Mouse (Mus musculus) neural tube, embryonic 12.5 days (tissue): ENCODE results near the gene Mgp. TPM values are rescaled to one million over a fixed set of nuclear protein-coding genes. Genes with fewer than 3 reads are reported as not detected.

Experiments
- ATAC-seq: fragments of 200-750 bp; cut with Nextera tagmentation; 2 replicates; pipeline ENCODE4 v1.8.0; 2017; ENCODE audit warnings: low read depth, mild to moderate bottlenecking, moderate TSS enrichment, moderate library complexity; ENCODE audit not compliant: low FRiP score
- H3K27ac ChIP-seq: fragments of 300-500 bp; sonication (generic); 2 replicates; pipeline ENCODE4 v1.5.1; 2016
- H3K27me3 ChIP-seq: fragments of 300-500 bp; sonication (generic); replicated peaks from 2 replicates; pipeline ENCODE4 v1.6.1; 2016; ENCODE audit warnings: mild to moderate bottlenecking
- H3K36me3 ChIP-seq: fragments of 300-500 bp; sonication (generic); 2 replicates; pipeline ENCODE4 v1.6.1; 2016; ENCODE audit warnings: mild to moderate bottlenecking
- H3K4me1 ChIP-seq: fragments of 300-500 bp; sonication (generic); 2 replicates; pipeline ENCODE4 v1.6.1; 2016
- H3K4me2 ChIP-seq: fragments of 300-500 bp; sonication (generic); replicated peaks from 2 replicates; pipeline ENCODE4 v1.6.1; 2016; ENCODE audit warnings: mild to moderate bottlenecking
- H3K4me3 ChIP-seq: fragments of 300-500 bp; sonication (generic); 2 replicates; pipeline ENCODE4 v1.5.1; 2016
- H3K9ac ChIP-seq: fragments of 300-500 bp; sonication (generic); 2 replicates; pipeline ENCODE4 v1.6.1; 2016; ENCODE audit warnings: mild to moderate bottlenecking
- H3K9me3 ChIP-seq: fragments of 300-500 bp; sonication (generic); 2 replicates; pipeline ENCODE4 v1.6.1; 2016; ENCODE audit warnings: mild to moderate bottlenecking
- WGBS: fragments of 180-500 bp; shearing (Covaris S2); methylation state at CpG from one replicate; pipeline ENCODE4 v1.1.7; 2016; 5-methylcytosine and 5-hydroxymethylcytosine counted together
- polyA plus RNA-seq: library from polyadenylated mRNA; unstranded; fragments of >200 nt; fragmentation: Nextera tagmentation; extraction: Ambion mirVana; gene quantifications from 2 replicates; pipeline ENCODE4 v1.2.1, GENCODE M21; 2016

The Mgp gene
- polyA plus RNA-seq, 1 experiment from 2014 or later = 8.8 TPM

- Histone ChIP-seq H3K4me2 (no peak overlapping the region), H3K4me3 (no peak overlapping the region), H3K9me3 (no peaks in the 10 kb centered on the region), H3K4me1 (no peaks in the 10 kb centered on the region), H3K27ac (no peak overlapping the region), H3K36me3 (no peaks in the 10 kb centered on the region), H3K9ac (no peak overlapping the region), H3K27me3 (no peaks in the 10 kb centered on the region)
- 92% methylated on average over 3 of the region's 3 CpGs for WGBS
- no peak for ATAC-seq
Measured at GRCm38 (mm10) chr6:136847267-136847666, 28.4 kb downstream of the Mgp start.

DNA sequence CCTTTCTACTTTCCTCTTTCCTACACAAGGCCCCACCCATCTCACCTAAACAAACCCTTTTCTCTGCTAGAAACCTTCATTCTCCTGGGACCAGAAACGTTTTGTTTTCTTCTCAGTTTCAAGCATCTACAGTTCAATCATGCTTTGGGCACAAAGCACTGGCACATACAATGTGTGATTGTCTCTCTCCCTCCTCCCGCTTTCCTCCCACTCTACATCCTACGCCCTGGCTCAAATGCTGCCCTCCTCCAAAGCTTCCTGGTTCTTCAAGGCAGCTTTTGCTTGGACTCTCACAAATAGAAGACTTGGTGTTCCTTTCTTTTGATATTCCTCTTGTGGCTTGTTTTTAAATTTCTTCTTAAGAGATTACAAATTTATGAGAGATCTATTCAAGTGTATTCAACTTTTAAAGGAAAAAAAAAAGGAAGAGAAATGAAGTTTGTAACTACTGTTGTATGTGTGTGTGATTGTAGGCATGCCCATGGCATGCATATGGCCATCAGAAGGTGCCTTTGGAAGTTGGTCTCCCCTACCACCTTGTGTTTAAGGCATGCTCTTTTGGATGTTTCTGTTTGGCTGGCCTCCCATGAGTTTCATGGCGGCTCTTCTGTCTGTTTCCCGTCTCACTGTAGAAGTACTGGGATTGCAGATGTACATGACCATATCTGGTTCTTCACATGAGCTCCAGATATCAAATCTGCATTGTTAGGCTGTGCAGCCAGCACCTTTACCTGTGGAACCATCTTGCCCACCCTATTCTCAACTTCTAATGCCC lies 29.7 kb downstream of the Mgp start:
- 75% methylated on average over 5 of the region's 5 CpGs for WGBS
- no peaks in the 10 kb centered on the region for H3K27me3 ChIP-seq
- H3K9ac ChIP-seq = no peak overlapping the region
- no peak overlapping the region for H3K4me3 ChIP-seq
- no peaks in the 10 kb centered on the region for H3K36me3 ChIP-seq
- H3K4me2 ChIP-seq = no peak overlapping the region
- H3K9me3 ChIP-seq = no peaks in the 10 kb centered on the region
- ATAC-seq = no peak
- no peak overlapping the region for H3K27ac ChIP-seq
- no peaks in the 10 kb centered on the region for H3K4me1 ChIP-seq

DNA sequence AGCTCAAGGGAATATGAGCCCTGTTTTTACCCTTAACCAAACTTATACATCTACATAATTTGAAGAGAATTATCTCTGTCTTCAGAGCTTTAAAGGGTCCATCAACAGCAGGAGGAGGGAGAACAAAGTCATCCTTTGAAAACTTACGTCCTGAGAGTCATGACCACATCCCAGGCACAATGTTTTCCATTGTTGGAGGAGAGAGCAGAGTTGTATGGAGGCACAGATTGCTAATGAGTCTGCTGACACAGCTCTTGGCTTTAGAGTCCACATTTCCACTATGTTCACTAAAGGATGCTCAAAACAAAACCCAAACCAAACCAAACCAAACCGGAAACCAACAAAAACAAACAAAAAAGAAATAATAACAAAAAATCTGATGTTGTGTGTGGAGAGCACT lies 30.7 kb downstream of the Mgp start:
- 50% methylated on average over 2 of the region's 2 CpGs for WGBS
- Histone ChIP-seq H3K27me3 (no peaks in the 10 kb centered on the region), H3K27ac (no peak overlapping the region), H3K9me3 (no peaks in the 10 kb centered on the region), H3K4me3 (no peak overlapping the region), H3K9ac (no peak overlapping the region), H3K36me3 (no peaks in the 10 kb centered on the region), H3K4me2 (no peak overlapping the region), H3K4me1 (no peaks in the 10 kb centered on the region)
- no peak for ATAC-seq

GRCm38 (mm10) chr6:136837323-136837722 lies 38.3 kb downstream of the Mgp start:
- no peaks in the 10 kb centered on the region for H3K27me3 ChIP-seq
- 84% methylated on average over 3 of the region's 3 CpGs for WGBS
- H3K4me1 ChIP-seq = no peaks in the 10 kb centered on the region
- H3K27ac ChIP-seq = no peak overlapping the region
- H3K36me3 ChIP-seq = no peaks in the 10 kb centered on the region
- H3K4me3 ChIP-seq = no peak overlapping the region
- no peaks in the 10 kb centered on the region for H3K9me3 ChIP-seq
- H3K9ac ChIP-seq = no peak overlapping the region
- ATAC-seq = no peak
- no peak overlapping the region for H3K4me2 ChIP-seq

GRCm38 (mm10) chr6:136835352-136835751 lies 40.3 kb downstream of the Mgp start, which contains the start of gene Smco3:
Gene Smco3 (minus strand): TSS chr6:136835452.
- Histone ChIP-seq H3K4me1 (no peaks in the 10 kb centered on the region), H3K36me3 (no peaks in the 10 kb centered on the region), H3K9me3 (no peaks in the 10 kb centered on the region), H3K4me3 (no peak within 1 kb of the TSS), H3K9ac (no peak within 1 kb of the TSS), H3K27ac (no peak within 1 kb of the TSS), H3K27me3 (no peaks in the 10 kb centered on the region), H3K4me2 (no peak within 1 kb of the TSS)
- WGBS = 60% methylated on average over 4 of the region's 4 CpGs
- ATAC-seq = no peak

- H3K27me3 ChIP-seq = no peaks in the 10 kb centered on the region
- no peaks in the 10 kb centered on the region for H3K36me3 ChIP-seq
- H3K9me3 ChIP-seq = no peaks in the 10 kb centered on the region
- no peak for ATAC-seq
- peaks cover 5% of the 10 kb centered on the region; the same call in 1 of the 2 replicates for H3K4me1 ChIP-seq
- no peak overlapping the region for H3K4me3 ChIP-seq
- no peak overlapping the region for H3K9ac ChIP-seq
- WGBS = 81% methylated on average over 5 of the region's 5 CpGs
- no peak overlapping the region for H3K27ac ChIP-seq
- H3K4me2 ChIP-seq = no peak overlapping the region
Measured at GRCm38 (mm10) chr6:136831712-136832111, 43.9 kb downstream of the Mgp start.

DNA sequence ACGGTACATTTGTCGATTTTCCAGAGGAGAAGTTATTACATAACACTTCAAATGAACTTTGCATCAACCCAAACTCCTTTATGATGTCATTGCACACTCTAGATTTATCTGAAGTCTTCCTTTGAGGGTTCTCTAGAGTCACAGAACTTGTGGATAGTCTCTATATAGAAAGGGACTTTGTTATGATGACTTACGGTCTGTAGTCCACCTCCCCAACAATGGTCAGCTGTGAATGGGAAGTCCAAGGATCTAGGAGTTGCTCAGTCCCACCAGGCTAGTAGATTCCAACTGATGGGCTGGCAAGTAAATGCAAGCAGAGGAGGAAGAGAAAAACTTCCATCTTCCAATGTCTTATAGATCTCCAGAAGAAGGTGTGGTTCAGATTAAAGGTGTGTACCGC lies 46.9 kb downstream of the Mgp start:
- no peak; the same call in 1 of the 2 replicates for ATAC-seq
- Histone ChIP-seq H3K4me2 (peak overlapping the region; percentile 60), H3K4me1 (peaks cover 5% of the 10 kb centered on the region; the same call in 1 of the 2 replicates), H3K36me3 (peaks cover 18% of the 10 kb centered on the region), H3K9ac (peak overlapping the region; percentile 60), H3K9me3 (no peaks in the 10 kb centered on the region), H3K27me3 (no peaks in the 10 kb centered on the region), H3K4me3 (peak overlapping the region; percentile 44), H3K27ac (no peak overlapping the region)
- WGBS = 35% methylated on average over 4 of the region's 4 CpGs

DNA sequence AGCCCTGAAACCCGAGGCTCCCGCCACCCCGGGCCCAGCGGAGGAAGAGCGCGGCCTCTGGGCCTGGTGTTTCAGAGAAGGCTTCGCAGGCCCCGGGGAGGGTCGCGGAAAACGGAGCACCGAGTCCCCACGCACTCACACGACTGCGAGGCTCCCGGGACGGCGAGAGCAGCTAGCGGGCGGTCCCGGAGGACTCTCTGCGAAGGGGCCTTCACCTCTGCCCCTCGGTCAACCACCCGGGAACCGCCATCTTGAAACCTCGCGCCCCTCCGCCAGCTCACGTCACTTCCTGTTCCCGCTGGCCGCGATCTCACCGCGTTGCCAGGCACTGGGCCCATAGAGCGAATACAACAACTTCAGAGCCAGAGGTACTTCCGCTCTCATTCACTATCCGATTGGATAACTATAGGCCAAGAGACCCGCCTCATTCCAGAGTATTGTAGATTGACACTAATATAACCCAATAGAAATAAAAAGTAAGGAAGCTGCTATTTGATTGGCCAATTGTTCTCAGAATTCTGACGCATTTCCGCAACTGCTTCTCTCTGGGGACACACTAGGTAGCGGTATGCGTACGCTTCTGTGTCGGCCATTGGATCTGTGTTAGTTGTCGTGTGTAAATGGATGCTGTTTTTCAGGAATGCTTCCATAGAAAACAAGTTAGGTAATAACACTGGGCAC lies 47.6 kb downstream of the Mgp start, which contains the start of gene Wbp11:
Gene Wbp11 (minus strand): TSS at position 353 of the 681 bp plus-strand sequence.
- Histone ChIP-seq H3K4me1 (peaks cover 5% of the 10 kb centered on the region; the same call in 1 of the 2 replicates), H3K36me3 (peaks cover 20% of the 10 kb centered on the region)
- under 1% methylated on average over 45 of the region's 45 CpGs for WGBS

GRCm38 (mm10) chr6:136827516-136827880 lies 48.1 kb downstream of the Mgp start, which contains the start of gene BC049715:
Gene BC049715 (plus strand): TSS chr6:136827626.
- peak within 1 kb of the TSS; percentile 75 for H3K4me2 ChIP-seq
- ATAC-seq = no peak
- H3K4me1 ChIP-seq = peaks cover 5% of the 10 kb centered on the region; the same call in 1 of the 2 replicates
- H3K27me3 ChIP-seq = no peaks in the 10 kb centered on the region
- WGBS = under 1% methylated on average over 34 of the region's 34 CpGs
- H3K9me3 ChIP-seq = no peaks in the 10 kb centered on the region
- 0 out of 2 replicates have a peak within 1 kb of the TSS, but pooled peaks have one; percentile 42 for H3K27ac ChIP-seq
- peak within 1 kb of the TSS; percentile 99 for H3K4me3 ChIP-seq
- H3K9ac ChIP-seq = peak within 1 kb of the TSS; percentile 97
- peaks cover 25% of the 10 kb centered on the region for H3K36me3 ChIP-seq

More for the DNA sequence above, 47.6 kb downstream of the Mgp start, which contains the start of gene Wbp11:
- Histone ChIP-seq H3K9me3 (no peaks in the 10 kb centered on the region), H3K27me3 (no peaks in the 10 kb centered on the region), H3K4me2 (peak within 1 kb of the TSS; percentile 75), H3K9ac (peak within 1 kb of the TSS; percentile 97), H3K27ac (0 out of 2 replicates have a peak within 1 kb of the TSS, but pooled peaks have one; percentile 42), H3K4me3 (peak within 1 kb of the TSS; percentile 99)
- ATAC-seq = peak; percentile 100

GRCm38 (mm10) chr6:136827116-136827515 lies 48.5 kb downstream of the Mgp start:
- peak overlapping the region; percentile 99 for H3K4me3 ChIP-seq
- 26% methylated on average over 7 of the region's 7 CpGs for WGBS
- H3K36me3 ChIP-seq = peaks cover 29% of the 10 kb centered on the region
- peak overlapping the region; percentile 97 for H3K9ac ChIP-seq
- no peak for ATAC-seq
- peaks cover 5% of the 10 kb centered on the region; the same call in 1 of the 2 replicates for H3K4me1 ChIP-seq
- H3K27me3 ChIP-seq = no peaks in the 10 kb centered on the region
- H3K4me2 ChIP-seq = peak overlapping the region; percentile 75
- no peaks in the 10 kb centered on the region for H3K9me3 ChIP-seq
- no peak overlapping the region for H3K27ac ChIP-seq

- H3K36me3 ChIP-seq = peaks cover 50% of the 10 kb centered on the region
- no peaks in the 10 kb centered on the region for H3K27me3 ChIP-seq
- H3K9me3 ChIP-seq = no peaks in the 10 kb centered on the region
- H3K4me3 ChIP-seq = no peak overlapping the region
- no peak overlapping the region for H3K4me2 ChIP-seq
- no peak for ATAC-seq
- H3K4me1 ChIP-seq = peaks cover 5% of the 10 kb centered on the region; the same call in 1 of the 2 replicates
- H3K9ac ChIP-seq = no peak overlapping the region
- WGBS = 94% methylated on average over 8 of the region's 8 CpGs
- H3K27ac ChIP-seq = no peak overlapping the region
Measured at GRCm38 (mm10) chr6:136824987-136825386, 50.6 kb downstream of the Mgp start.
